Mouse (Mus musculus) thymus, postnatal 4 days (tissue): ENCODE measurements around the gene Lrig2.
A peak's percentile ranks its signal among the peaks of the same experiment; 100 is the strongest.

Experiments used
- DNase-seq: peaks from one replicate; pipeline ENCODE4 v3.0.0; 2021

The Lrig2 gene

DNA sequence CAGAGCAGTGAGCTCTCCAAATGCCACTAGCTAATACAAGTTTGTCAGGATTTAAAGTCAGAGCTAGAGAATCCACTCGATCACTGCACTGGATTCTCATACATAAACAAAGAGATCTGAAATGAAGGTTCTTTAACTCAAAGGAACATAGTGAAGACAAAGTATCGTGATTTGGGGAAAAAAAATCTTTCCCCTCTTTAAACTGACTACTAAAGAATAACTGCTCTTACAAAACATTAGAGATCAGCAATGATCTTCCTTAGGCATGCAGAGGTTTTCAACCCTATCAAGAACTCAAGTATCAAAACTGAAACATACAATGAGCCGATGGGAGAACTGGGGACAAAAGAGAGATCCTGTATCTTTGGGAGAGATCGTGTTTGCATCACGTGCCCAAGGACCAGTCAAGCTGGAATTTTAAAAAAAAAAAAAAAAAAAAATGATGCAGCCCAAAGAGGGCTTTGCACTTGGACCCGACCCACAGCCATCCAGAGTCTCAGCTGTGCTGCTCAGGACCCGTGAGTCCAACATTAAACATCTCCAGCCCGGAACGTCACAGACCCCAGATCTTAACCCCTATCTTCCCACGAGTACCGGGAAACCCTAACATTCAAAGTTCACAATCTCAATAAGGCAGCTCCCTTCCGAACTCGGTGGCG lies 818 bp downstream of the Lrig2 start:
- no peak for DNase-seq

DNA sequence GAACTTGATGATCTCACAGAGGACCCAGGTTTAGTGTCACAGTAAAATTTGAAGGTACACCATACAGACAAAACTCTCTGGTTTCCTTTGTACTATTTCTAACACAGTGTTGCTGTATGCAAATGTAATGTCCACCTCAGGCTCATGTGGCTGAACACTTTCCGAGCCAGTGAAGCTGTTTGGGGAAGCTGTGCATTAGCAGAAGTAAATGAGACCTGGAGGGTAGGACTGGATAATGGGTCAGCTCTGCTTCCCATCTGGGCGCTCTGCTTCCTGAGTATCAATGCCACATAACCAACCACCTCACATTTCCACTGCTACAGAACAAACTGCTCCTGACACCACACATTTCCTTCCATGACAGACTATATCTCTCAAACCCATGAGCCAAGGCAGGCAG lies 10.1 kb downstream of the Lrig2 start:
- no peak for DNase-seq

GRCm38 (mm10) chr3:104500881-104501280 lies 10.8 kb downstream of the Lrig2 start:
- no peak for DNase-seq

DNA sequence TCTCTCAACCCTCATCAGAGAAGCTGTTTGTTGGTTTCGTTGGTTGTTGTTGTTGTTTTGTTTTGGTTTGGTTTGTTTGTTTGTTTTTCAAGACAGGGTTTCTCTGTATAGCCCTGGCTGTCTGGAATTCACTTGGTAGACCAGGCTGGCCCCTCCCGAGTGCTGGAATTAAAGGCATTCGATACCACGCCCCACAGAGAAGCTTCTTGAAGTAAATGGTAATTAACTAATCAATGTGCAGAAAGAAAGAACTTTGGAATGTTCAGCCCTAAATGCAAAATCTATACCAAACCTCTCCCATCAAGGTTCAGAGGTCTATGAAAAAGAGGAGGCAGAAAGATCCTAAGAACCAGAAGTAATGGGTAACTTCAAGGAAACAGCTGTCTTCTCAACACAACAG lies 15.5 kb downstream of the Lrig2 start:
- DNase-seq = no peak

DNA sequence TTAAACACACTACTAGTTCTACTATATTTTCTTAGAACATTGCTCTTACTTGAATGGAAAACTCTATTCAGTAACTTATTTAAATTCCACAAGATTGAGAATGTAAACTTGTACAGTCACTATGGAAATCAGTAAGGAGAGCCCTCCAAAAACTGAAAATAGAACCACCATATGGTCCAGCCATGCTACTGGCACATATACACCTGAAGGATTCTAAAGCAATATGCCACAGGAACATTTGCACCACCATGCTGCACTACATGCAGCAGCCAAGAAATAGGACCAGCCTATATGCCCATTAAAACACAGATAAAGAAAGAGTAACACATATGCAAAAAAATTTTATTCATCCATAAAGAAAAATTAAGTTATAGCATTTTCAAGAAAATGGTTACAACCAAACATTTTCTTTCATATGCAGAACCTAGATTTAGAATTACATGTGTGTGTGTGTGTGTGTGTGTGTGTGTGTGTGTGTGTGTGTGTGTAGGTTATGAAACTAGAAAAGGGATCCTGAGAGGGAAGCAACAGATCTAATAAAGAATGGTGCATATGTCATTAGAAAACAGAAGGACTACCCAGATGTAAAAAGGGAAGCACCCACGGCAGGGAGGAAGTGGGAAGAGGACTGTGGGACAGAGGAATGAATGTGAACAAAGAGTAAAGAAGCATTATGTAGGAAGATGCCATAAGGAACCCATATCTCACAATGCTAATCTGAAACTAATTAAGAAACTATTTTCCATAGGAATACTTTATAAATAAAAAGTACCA lies 30.6 kb downstream of the Lrig2 start:
- DNase-seq = no peak

DNA sequence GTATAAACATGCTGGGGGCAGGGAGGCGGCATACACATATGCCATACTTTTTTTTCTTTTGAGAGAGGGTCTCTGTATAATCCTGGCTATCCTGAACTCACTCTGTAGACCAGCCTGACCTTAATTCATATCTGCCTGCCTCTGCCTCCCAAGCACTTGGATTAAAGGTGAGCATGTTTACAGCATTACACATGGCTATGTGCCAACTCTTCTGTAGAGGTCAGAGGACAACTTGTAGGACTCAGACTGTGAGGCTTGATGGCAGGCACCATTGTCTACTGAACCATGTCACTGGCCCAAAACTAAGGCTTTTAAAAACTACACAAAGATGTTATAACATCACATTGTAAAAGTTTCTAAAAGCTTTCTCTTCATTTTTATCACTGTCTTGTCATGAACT lies 33.7 kb downstream of the Lrig2 start:
- no peak for DNase-seq

GRCm38 (mm10) chr3:104469421-104469820 lies 42.3 kb downstream of the Lrig2 start:
- DNase-seq = no peak

- no peak for DNase-seq
These were observed 50.5 kb downstream of the Lrig2 start for GRCm38 (mm10) chr3:104461226-104461625.

- DNase-seq = no peak
These were observed 53.1 kb downstream of the Lrig2 start for GRCm38 (mm10) chr3:104458588-104458987.

DNA sequence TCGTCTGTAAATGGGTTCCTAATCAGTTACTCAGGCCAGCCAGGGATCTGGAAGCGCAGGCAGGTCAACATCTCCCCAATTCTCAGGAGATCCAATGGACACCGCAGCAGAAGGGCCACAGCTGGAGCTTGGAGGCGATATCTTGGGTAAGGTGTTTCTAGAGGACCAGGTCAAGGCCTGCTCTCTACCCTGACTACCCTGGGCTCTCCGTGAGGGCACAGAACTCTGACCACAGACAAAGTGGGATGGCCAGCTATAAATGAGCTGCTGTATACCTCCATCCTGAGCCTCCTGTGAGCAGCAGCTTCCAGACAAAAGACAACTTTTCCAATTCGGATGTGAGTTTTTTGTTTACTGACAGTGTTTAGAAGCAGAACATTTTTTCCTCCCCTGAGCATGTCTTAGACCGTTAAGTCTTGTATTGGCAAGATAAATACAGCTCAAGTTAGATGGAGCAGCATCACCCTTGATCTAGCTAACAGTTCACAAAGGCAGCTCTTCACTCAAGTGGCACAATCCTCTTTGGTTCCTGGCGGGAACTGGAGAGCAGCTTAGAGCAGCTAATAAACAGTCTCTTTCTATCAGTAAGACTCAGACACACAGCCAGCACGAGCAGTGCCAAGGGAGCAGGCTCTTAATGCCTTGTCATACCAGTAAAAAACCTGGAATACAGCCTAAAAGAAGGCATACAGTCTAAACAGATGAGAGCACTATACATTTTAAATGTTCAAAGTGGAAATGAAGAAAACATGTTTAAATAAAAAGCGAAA lies 56.0 kb downstream of the Lrig2 start:
- DNase-seq = no peak

GRCm38 (mm10) chr3:104447240-104447639 lies 64.5 kb downstream of the Lrig2 start:
- no peak for DNase-seq

DNA sequence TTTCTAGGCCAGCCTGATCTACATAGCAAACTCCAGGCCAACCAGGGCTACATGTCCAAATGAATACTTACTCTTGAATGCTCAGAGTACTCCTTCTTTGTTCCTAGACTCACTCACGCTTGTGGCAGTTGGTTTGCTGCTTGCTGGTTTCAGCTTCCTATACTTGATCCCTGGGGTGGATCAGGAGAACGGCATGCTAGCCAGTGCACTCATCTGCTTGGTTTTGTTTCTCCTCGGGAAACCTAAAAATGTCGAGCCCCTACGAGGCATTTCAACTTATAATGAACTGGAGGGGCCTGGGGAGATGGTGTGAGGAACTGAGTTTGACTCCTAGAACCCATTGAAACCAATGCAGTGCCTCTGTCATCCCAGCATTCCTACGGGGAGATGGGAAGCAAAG lies 65.0 kb downstream of the Lrig2 start:
- no peak for DNase-seq

GRCm38 (mm10) chr3:104445576-104445975 lies 66.1 kb downstream of the Lrig2 start:
- DNase-seq = no peak

GRCm38 (mm10) chr3:104444946-104445460 lies 66.7 kb downstream of the Lrig2 start:
- no peak for DNase-seq

GRCm38 (mm10) chr3:104444082-104444481 lies 67.6 kb downstream of the Lrig2 start:
- DNase-seq = no peak

DNA sequence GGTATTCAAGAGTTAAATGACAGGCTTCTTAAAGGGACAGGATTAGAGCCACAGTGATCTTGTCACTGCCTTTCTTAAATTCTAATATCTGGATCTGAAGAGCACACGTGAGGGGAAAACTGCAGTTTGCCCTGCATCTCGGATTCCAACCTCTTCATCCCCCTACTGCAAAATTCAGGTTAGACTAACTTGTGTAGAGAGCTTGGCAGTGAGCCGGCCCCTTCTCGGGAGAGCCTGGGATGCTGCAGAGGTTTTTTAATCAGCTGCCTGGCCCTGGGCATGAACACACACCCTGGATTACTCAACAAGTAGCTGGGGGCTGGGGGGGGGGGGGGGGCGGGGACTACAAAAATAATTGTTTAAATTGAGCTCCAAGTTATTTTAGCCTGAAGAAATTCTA lies 69.4 kb downstream of the Lrig2 start:
- no peak for DNase-seq

DNA sequence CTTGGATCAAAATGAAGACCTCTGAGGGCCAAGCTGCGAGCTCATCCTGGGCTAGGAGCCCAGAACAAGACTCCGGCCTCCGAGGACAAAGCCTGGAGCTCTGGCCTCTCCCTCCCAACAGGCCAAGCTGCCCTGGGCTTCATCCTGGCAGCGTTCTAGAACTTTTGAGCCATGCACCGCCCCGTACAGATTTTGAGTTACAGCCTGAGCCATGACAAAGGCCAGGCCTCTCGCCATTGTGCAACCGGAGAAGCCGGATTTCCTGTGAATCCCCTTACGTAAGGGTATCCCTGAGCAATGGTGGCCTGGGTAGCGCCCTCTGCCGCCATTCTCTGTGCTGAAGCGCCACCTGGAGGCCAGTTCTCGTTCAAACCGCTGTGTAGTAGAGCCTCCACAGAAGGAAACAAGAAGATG lies 69.8 kb downstream of the Lrig2 start:
- DNase-seq = peak; percentile 98

DNA sequence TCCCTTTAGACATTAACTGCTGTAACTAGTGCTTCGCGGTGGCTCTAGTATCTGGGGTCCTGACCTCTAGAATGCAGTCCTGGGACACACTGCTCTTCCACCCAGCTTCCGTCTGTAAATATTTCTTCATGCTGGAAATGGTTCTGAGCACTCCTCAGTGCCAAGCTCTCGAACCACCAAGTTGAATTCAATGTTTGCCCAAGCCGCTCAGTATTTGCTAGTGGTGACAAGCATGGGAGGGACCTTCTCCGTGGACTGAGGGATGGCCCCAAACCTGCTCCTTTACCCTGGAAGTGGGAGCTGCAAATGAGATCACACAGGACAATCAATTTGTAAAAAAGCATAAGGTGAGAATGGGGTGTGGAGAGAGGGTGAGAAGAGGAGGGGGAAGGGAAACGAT lies 70.3 kb downstream of the Lrig2 start:
- no peak for DNase-seq

- no peak for DNase-seq
These were observed 72.9 kb downstream of the Lrig2 start for GRCm38 (mm10) chr3:104438777-104439176.

GRCm38 (mm10) chr3:104437576-104437975 lies 74.1 kb downstream of the Lrig2 start:
- no peak for DNase-seq

DNA sequence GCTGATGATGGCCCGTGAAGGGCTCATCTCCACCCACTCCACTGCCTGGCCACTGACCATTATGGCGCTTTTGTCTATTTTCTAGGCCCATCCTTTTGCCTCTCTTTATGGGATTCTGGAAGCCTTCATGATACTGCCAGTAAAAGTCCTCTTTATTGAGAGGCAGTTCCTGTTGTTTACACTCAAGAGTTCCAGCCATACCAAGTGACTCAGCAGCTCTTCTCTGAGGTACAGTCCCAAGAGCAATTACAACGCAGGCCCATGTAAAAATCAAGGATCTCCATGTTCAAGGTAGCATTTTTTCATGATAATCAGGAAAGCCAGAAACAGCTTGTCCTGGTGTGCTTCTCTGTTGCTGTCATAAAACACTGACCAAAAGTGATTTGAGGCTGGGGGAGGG lies 75.8 kb downstream of the Lrig2 start:
- no peak for DNase-seq

GRCm38 (mm10) chr3:104434246-104434696 lies 77.4 kb downstream of the Lrig2 start:
- DNase-seq = peak; percentile 53

- DNase-seq = no peak
These were observed 79.1 kb downstream of the Lrig2 start for GRCm38 (mm10) chr3:104432651-104433050.

DNA sequence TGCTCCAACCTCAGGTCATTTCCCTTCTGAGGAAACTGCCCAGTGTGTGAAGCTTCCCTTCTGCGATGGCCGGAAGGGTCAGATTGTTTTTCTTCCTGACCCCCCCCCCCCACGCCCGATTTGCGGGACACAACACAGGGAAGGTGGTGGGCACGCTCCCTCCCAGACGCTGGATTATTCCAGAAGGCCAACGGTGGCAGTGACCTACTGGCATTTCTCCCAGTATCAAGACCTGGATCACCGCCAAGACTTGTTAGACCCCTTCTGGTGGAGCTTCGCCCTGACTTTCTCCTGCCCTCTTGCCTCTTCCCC lies 79.9 kb downstream of the Lrig2 start:
- DNase-seq = no peak
